Mouse (Mus musculus) urinary bladder, postnatal 14 days (tissue): ENCODE measurements around the gene Tasp1.
A peak's percentile ranks its signal among the peaks of the same experiment; 100 is the strongest.
"Not testable (repeated sequence)": the region's sequence is repeated elsewhere in the genome, so short reads cannot be mapped to it uniquely, and the experiment has no call there.

ENCODE experiments used
- DNase-seq: peaks from one replicate; pipeline ENCODE4 v3.0.0; 2021; ENCODE audit warnings: low spot score

The Tasp1 gene

GRCm38 (mm10) chr2:140066353-140067314, at the start of gene Tasp1:
Tasp1 (minus strand) TSS chr2:140066805.
- peak; percentile 92 for DNase-seq

GRCm38 (mm10) chr2:140113851-140114250, 47.2 kb upstream of the Tasp1 start:
- DNase-seq: no peak

- no peak for DNase-seq
Observed at GRCm38 (mm10) chr2:140108945-140109344, 42.3 kb upstream of the Tasp1 start.

- no peak for DNase-seq
Observed at GRCm38 (mm10) chr2:140107641-140108040, 41.0 kb upstream of the Tasp1 start.

GRCm38 (mm10) chr2:140104951-140105350, 38.3 kb upstream of the Tasp1 start:
- no peak for DNase-seq

- no peak for DNase-seq
Observed at GRCm38 (mm10) chr2:140100551-140101474, 34.2 kb upstream of the Tasp1 start.

GRCm38 (mm10) chr2:140099971-140100370, 33.4 kb upstream of the Tasp1 start:
- no peak for DNase-seq

GRCm38 (mm10) chr2:140097131-140097591, 30.6 kb upstream of the Tasp1 start:
- DNase-seq: no peak

- no peak for DNase-seq
Observed at GRCm38 (mm10) chr2:140096034-140096433, 29.4 kb upstream of the Tasp1 start.

- no peak for DNase-seq
Observed at GRCm38 (mm10) chr2:140093433-140093832, 26.8 kb upstream of the Tasp1 start.

GRCm38 (mm10) chr2:140084245-140084644, 17.6 kb upstream of the Tasp1 start:
- no peak for DNase-seq

- DNase-seq: no peak
Observed at GRCm38 (mm10) chr2:140080747-140081577, 14.4 kb upstream of the Tasp1 start.

- DNase-seq: not testable (repeated sequence)
Observed at GRCm38 (mm10) chr2:140079284-140079683, 12.7 kb upstream of the Tasp1 start.

GRCm38 (mm10) chr2:140078600-140079280, 12.1 kb upstream of the Tasp1 start:
- DNase-seq: no peak

- DNase-seq: no peak
Observed at GRCm38 (mm10) chr2:140077476-140077875, 10.9 kb upstream of the Tasp1 start.

GRCm38 (mm10) chr2:140075150-140075549, 8.5 kb upstream of the Tasp1 start:
- no peak for DNase-seq

GRCm38 (mm10) chr2:140067516-140067915, 911 bp upstream of the Tasp1 start:
- DNase-seq: no peak

GRCm38 (mm10) chr2:140065676-140066075, 929 bp downstream of the Tasp1 start:
- no peak for DNase-seq

GRCm38 (mm10) chr2:140061481-140061880, 5.1 kb downstream of the Tasp1 start:
- no peak for DNase-seq

- DNase-seq: no peak
Observed at GRCm38 (mm10) chr2:140060092-140060867, 6.3 kb downstream of the Tasp1 start.
